Mouse (Mus musculus): ENCODE data around the gene Nrip3. TPM values are rescaled to one million over a fixed set of nuclear protein-coding genes. Genes with fewer than 3 reads are reported as not detected.

Nrip3 gene
- polyA plus RNA-seq (2011; ENCODE audit: insufficient read length, low read depth, missing spikeins) = 0.17 and 0.39 TPM in 2 replicates

DNA sequence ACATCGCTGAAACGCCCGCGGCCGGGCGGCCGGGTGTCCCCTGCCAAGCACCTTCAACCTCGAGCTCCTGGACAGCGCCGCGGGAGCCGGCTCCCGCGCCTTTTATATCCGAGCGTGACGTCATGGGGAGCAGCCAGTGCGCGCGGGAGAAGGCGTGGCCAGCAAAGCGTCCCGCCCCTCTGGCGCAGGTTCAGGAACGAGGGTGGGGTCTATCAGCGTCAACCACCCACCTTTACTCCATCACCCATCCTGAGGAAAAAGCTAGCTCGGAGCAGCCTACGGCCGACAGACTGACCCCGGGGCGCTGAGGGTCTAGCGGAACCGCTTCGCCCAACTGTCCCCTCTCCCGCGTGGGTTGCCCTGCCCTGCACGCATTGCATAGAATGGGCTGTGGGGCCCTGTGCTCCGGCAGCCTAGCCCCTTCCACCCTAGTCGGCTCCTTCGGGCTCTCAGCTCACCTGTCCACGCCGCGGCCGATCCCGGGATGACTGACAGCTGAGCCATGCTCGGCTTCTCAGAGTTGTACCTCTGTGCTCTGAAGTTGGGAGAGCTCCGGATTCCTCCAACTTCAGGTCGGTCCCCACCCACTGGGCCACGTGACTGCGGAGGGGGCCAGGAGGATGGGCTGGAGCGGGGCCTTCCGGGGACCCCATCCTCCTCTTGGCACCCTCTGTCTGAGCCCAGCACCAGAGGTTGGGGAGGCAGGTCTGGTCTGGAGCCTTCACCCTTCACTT is at the start of gene Nrip3:
Nrip3 (minus strand) TSS at position 556 of the 734 bp plus-strand sequence.
- no peaks in the 10 kb centered on the region for H3K4me1 ChIP-seq (ENCODE audit: control insufficient read depth, insufficient read depth, low read length)
- peak within 1 kb of the TSS; percentile 30 for H3K4me3 ChIP-seq (ENCODE audit: insufficient read depth, low read length)
- TF ChIP-seq CTCF (IDR thresholded peaks at IDR 0.05; ENCODE audit: borderline replicate concordance, insufficient read depth, low read length) (no peak), POLR2A (IDR thresholded peaks at IDR 0.05; ENCODE audit: low read depth, low read length) (no peak)
- no peak within 1 kb of the TSS for H3K27ac ChIP-seq (ENCODE audit: insufficient read depth, low read length)

DNA sequence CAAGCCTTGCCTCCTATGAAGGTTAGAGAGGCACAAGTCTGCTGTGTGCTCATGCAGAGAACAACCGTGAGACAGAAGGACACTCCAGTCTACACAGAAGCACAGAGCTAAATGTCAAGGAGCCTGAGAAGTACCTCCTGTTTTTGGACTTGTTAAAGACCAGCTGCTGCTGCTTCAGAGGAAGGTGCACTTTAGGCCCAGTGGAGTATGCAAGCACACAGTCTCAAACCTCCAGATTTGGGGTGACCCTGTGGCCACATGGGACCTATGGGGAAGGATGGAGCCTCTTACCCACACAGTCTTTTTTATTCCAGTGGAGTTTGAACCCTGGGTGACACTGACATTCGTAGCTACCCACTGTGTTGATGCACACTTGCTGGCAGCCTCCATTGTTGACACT is 49.6 kb upstream of the Nrip3 start:
- Histone ChIP-seq H3K4me3 (ENCODE audit: insufficient read depth, low read length) (no peak overlapping the region), H3K27ac (ENCODE audit: insufficient read depth, low read length) (no peak overlapping the region), H3K4me1 (ENCODE audit: control insufficient read depth, insufficient read depth, low read length) (no peaks in the 10 kb centered on the region)
- TF ChIP-seq CTCF (IDR thresholded peaks at IDR 0.05; ENCODE audit: borderline replicate concordance, insufficient read depth, low read length) = no peak
- no peak for TF ChIP-seq POLR2A (IDR thresholded peaks at IDR 0.05; ENCODE audit: low read depth, low read length)

DNA sequence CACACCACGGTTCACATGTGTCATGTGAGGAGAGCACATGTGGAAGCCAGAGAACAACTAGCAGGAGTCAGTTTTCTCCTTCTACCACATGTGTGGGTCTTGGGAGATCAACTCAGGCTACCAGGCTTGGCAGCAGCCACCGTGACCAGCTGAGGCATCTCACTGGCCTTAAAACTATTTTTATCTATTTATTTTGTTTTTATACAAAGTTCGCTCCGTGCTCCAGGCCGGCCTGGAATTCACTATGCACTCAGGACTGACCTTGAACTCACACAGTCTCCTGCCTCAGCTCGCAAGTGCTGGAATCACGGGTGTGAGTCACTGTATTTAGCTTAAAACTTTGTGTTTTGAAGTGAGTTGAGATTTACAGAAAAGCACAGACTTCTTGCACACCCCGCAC is 45.1 kb upstream of the Nrip3 start:
- H3K4me1 ChIP-seq (ENCODE audit: control insufficient read depth, insufficient read depth, low read length) = no peaks in the 10 kb centered on the region
- H3K4me3 ChIP-seq (ENCODE audit: insufficient read depth, low read length) = no peak overlapping the region
- no peak overlapping the region for H3K27ac ChIP-seq (ENCODE audit: insufficient read depth, low read length)
- TF ChIP-seq CTCF (IDR thresholded peaks at IDR 0.05; ENCODE audit: borderline replicate concordance, insufficient read depth, low read length) = no peak
- TF ChIP-seq POLR2A (IDR thresholded peaks at IDR 0.05; ENCODE audit: low read depth, low read length) = no peak

DNA sequence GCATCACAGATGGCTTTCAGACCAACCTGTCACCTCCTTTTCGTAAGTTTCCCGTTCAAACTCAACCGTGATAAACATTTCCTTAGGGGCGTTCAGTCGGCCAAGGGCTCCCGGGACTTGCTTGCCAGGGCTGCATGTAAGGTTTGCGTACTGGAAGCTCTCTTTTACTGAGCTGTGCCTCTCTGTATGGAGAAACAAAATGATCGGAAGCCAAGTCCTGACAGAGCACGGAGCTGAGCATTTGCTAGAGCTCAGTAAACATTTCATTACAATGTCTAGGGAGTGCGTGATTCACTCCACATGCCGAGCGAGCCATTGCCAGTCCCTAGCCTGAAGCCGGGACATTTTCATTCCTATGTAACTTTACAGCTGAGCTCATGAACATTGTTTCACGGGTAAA is 43.5 kb upstream of the Nrip3 start:
- no peak for TF ChIP-seq POLR2A (IDR thresholded peaks at IDR 0.05; ENCODE audit: low read depth, low read length)
- no peak for TF ChIP-seq CTCF (IDR thresholded peaks at IDR 0.05; ENCODE audit: borderline replicate concordance, insufficient read depth, low read length)
- Histone ChIP-seq H3K27ac (ENCODE audit: insufficient read depth, low read length) (no peak overlapping the region), H3K4me1 (ENCODE audit: control insufficient read depth, insufficient read depth, low read length) (no peaks in the 10 kb centered on the region), H3K4me3 (ENCODE audit: insufficient read depth, low read length) (no peak overlapping the region)

DNA sequence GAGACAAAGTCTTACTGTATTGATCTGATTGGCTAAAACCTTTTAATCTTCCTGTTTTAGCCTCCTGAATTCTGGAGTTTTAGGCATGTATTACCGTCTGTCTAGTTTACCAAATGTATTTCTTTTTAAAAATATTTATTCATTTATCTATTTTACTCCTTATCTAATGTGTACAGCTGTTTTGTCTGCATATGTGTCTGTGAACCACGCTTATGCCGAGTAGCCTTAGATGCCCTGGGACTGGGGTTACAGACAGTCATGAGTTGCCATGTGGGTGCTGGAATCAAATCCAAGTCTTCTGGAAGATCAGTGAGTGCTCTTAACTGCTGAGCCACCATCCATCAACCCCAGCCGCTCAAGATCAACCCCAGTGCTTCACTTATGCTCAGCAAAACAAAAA is 36.8 kb upstream of the Nrip3 start:
- H3K4me3 ChIP-seq (ENCODE audit: insufficient read depth, low read length) = no peak overlapping the region
- H3K27ac ChIP-seq (ENCODE audit: insufficient read depth, low read length) = no peak overlapping the region
- no peak for TF ChIP-seq CTCF (IDR thresholded peaks at IDR 0.05; ENCODE audit: borderline replicate concordance, insufficient read depth, low read length)
- TF ChIP-seq POLR2A (IDR thresholded peaks at IDR 0.05; ENCODE audit: low read depth, low read length) = no peak
- no peaks in the 10 kb centered on the region for H3K4me1 ChIP-seq (ENCODE audit: control insufficient read depth, insufficient read depth, low read length)

DNA sequence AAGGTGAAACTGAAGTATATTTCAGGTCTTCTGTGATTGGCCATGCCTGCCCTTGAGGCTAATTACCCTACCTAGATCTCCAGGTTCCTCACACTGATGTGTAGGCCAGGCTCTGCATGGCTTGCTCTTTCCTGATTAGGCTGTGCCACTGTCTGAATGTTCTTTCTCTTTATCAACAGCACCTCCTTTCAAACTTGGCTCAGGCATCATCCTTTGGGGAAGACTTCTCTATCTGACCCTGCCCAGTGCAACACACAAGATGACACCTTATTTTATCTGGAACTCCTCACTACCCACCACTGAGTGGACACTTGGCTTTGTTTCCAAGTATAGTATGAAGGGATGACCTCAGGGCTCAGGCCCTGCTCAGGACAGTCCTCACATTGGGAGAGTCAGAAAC is 36.1 kb upstream of the Nrip3 start:
- H3K4me1 ChIP-seq (ENCODE audit: control insufficient read depth, insufficient read depth, low read length) = no peaks in the 10 kb centered on the region
- H3K27ac ChIP-seq (ENCODE audit: insufficient read depth, low read length) = no peak overlapping the region
- H3K4me3 ChIP-seq (ENCODE audit: insufficient read depth, low read length) = no peak overlapping the region
- no peak for TF ChIP-seq POLR2A (IDR thresholded peaks at IDR 0.05; ENCODE audit: low read depth, low read length)
- TF ChIP-seq CTCF (IDR thresholded peaks at IDR 0.05; ENCODE audit: borderline replicate concordance, insufficient read depth, low read length) = no peak

DNA sequence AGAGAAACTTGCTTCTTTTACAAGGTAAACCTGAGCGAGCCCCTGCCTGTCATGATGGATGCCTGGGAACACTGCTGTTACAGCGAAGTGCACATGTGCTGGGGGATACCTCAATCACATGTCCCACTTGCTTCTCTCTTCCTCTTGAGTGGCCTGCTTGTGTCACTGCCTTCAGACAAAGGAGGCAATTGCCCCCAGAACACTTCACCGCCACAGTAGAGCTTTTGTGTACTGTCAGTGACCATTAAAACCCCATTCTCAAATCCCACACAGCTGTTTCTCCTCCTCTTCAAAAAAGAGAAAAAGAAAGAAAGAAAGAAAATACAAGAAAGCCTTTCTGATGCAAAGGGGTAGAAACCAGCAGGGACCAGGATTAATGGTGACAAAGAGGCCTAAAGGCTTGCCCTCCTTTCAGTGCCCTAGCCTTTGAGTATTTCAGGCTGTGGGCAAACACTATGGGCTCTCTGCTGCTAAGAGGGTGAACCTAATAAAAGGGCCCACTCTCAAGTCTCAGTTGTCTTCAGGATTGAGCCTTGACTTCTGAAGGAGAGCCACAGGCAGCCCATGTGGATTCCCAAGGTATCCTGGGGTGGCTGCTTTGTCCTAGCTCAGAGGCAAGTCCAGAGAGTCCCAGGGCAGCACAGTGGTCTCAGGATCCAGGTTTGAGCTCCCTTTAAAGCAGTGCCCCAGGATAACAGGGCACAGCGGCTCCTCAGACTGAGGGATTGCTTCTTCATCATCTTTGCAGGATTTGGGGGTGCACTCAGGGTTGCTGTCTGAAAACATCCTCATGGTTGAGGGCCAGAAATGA is 31.7 kb upstream of the Nrip3 start:
- Histone ChIP-seq H3K27ac (ENCODE audit: insufficient read depth, low read length) (no peak overlapping the region), H3K4me3 (ENCODE audit: insufficient read depth, low read length) (no peak overlapping the region), H3K4me1 (ENCODE audit: control insufficient read depth, insufficient read depth, low read length) (no peaks in the 10 kb centered on the region)
- TF ChIP-seq CTCF (IDR thresholded peaks at IDR 0.05; ENCODE audit: borderline replicate concordance, insufficient read depth, low read length) (no peak), POLR2A (IDR thresholded peaks at IDR 0.05; ENCODE audit: low read depth, low read length) (no peak)

DNA sequence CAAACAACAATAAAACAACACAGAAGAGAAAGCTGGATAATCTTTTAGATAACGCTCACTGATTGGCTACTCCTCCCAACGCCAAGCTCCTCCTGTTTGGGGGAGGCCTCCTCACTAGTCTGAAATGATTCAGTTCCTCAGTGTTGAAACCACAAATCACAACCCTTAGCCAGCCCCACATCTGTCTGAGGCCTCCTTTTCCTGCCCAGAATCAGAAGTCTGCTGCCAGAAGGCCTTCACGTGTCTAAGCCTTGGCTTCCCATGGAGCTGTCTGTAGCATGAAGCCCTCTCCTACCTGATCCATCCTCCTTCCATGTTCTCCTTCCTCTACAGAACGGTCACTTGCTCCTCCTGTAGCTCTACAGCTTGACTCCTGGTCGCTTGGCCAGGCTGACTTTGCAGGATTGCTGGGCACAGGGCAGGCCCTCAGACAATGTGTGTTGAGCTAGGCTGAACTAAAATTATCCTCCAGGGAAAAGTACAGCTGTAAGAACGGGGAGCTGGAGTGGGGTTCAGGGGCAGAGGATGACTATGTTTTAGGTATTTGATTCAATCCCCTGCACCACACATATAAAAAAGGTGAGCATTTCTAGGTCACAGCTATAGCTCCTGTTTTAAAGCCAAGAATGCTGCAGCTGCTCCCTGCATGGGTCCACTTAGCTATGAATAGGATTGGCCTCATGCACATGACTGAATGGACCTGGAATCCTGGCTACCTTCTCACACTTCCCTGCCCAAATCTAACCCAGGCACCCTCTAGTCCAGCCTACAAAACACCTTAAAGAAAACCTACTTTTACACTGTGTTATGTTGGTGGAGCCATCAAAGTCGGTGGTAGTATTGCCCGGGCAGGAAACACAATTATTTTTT is 26.0 kb upstream of the Nrip3 start:
- H3K27ac ChIP-seq (ENCODE audit: insufficient read depth, low read length) = no peak overlapping the region
- H3K4me3 ChIP-seq (ENCODE audit: insufficient read depth, low read length) = no peak overlapping the region
- H3K4me1 ChIP-seq (ENCODE audit: control insufficient read depth, insufficient read depth, low read length) = no peaks in the 10 kb centered on the region
- TF ChIP-seq CTCF (IDR thresholded peaks at IDR 0.05; ENCODE audit: borderline replicate concordance, insufficient read depth, low read length) = no peak
- TF ChIP-seq POLR2A (IDR thresholded peaks at IDR 0.05; ENCODE audit: low read depth, low read length) = no peak

DNA sequence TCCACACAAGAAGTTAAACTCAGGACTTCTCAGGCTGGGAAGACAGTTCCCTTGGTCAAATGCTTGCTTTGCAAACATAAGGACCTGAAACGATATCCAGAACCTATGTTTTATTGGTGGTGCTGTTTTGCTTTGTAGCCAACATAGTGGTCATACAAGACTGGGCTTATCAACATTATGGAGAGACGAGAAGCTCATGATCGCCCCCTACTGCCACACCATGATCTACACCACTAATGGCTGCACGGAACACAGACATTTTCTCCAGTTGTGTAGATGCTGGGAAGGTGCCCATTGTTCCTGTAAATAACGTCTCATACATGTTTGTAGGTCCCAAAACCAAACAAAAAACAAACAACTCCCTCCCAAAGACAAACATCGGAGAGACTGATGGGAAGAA is 23.0 kb upstream of the Nrip3 start:
- Histone ChIP-seq H3K4me3 (ENCODE audit: insufficient read depth, low read length) (no peak overlapping the region), H3K4me1 (ENCODE audit: control insufficient read depth, insufficient read depth, low read length) (0 out of 2 replicates have a peak, but pooled peaks cover 1% of the 10 kb centered on the region), H3K27ac (ENCODE audit: insufficient read depth, low read length) (no peak overlapping the region)
- TF ChIP-seq CTCF (IDR thresholded peaks at IDR 0.05; ENCODE audit: borderline replicate concordance, insufficient read depth, low read length) (no peak), POLR2A (IDR thresholded peaks at IDR 0.05; ENCODE audit: low read depth, low read length) (no peak)
